Mouse (Mus musculus) skeletal muscle tissue, adult 2 months (tissue): ENCODE measurements at regions not wholly inside any gene's neighbourhood (a gene's known extent, or its start where the extent isn't known, plus 50 kb on each side); places are given as distances from the start of the nearest gene placed in this dataset.

ENCODE experiments used
- DNase-seq: peaks from one replicate; pipeline ENCODE4 v3.0.0-alpha.2; 2012; ENCODE audit warnings: low read depth, low spot score

DNA sequence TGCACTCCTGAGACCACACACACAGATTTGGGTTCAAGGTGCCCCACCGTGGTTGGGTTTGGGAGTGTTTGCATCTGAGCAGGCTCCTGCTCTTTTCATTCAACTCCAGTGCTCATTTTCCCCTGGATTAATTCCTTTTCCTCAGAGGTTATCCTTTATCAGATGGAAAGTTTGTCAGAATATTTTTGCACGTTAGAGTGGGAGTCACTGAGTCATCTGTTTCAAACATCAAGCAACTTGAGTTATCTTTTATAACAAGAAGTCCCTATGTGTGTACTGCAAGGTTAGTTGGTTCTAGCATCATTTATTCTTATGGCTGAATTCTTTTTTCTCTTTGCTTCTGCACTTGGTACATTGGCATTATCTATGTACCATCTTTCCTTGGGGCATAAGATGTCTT, 142.8 kb upstream of the Cxcr4 start:
- no peak for DNase-seq

DNA sequence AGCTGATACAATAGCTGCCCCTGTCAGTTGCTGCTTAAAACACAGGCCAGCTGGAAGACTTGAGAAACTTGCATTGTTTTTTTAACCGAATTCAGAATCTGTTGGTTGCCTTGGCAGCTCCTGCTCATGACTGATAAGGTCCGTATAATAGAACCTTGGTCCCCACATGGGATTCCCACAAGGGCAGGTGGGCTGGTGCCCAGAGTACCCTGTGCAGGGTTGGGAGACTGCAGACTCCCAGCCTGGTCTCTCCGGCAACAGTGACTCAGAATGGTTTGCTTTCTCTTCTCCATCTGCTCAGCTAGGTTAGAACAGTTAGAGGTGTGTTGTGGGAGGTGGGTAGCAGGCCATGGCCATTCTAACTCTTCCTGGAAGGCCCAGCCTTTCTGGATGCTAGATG, 139.4 kb upstream of the Cxcr4 start:
- DNase-seq, result no peak

DNA sequence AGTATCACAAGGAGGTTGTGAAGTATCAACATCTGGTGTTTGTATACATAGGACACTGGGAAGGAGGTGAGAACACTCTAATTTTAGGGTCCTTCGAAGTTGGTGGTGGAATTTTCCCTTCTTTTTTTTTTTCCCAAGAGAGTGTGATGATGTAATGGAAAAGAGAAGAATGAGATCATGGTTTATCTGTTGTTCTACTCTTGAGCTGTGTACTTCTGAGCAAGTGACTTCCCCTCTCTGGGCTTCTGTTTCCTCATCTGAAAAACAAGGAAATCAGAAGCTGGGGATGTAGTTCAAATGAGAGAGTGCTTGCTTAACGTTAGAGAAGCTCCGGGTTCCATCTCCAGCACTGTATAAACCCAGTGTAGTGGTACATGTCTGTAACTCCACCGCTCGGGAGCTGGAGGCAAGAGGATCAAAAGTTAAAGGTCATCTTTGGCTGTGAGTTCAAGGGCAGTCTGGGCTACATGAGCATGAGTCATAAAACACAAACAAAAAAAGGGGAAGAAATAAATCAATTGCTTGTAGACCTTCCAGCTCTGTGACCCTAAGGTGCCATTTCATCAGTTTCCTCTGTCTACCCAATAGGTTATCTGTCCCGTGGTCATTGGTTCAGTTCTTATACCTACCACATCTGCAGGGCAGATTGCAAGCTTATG, 132.5 kb upstream of the Cxcr4 start:
- no peak for DNase-seq

DNA sequence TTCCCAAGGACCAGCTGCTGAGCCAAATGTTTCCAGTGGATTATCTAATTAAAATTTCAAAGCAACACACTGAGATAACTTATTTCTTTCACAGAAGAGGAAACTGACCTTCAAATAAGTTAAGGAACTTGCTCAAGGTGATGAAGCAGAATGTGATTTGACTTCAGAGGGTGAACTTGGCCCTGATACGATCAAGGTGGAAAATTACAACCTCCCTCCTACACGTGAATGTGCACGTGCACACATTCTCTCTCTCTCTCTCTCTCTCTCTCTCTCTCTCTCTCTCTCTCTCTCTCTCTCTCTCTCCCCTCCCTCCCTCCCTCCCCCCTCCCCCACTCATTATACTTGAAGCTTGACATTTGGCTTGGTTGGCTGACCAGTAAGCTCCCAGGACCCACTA, 131.8 kb upstream of the Cxcr4 start:
- DNase-seq, result no peak

DNA sequence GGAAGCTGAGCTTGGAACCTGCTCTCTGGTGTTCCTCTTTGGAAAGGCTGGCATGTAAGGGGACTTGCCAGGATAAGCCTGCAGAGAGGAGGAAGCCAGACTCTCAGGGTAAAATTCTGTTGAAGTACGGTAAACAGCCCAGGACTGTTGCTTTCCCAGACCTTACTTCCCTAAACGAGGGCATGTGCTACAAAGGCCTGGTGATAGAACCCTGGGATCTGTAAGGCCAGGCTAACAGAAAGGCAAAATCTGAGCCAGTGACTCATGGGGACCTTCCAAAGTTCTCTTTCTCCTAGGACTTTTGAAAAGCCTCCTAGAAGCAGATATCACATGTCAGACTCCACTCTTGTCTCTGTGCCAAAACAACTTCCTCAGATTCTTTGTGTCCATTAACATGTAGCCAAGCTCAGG, 130.0 kb upstream of the Cxcr4 start:
- peak; percentile 37 for DNase-seq

DNA sequence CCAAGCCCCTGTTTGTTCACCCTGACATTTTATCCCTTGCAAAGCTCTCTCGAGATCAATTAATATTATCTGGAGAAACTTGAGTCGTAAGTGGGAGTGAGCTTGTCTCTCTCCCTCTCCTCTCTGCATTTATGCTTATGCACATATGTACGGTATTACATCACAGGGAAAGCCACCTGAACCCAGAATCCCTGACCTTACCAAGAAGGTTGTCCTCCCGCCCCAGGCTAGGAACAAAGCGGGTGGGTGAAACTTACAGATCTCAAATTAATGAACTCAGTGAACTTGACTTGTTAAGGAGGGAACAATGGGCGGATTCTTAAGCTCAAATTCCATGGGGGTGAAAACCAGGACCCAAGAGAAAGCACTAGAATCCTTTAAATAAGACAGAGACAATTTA, 122.8 kb upstream of the Cxcr4 start:
- no peak for DNase-seq

DNA sequence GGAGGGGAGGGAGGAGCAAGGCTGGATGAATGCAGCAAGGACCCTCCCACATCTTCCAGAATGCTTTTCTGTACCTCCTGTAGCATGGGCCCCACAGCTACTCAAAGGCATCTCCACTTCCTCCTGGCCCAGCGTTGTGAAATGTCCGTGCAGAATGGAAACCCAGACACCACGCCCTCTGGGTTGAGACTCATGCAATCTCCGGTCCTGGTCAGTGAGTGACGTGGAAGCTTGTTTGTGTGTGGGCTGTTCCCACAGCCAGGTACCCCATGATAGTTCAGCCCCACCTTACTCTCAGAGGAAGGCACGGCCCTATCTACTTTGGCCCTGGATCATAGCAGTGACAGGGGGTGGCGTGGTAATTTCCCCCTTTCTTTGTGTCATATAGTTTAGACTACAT, 120.8 kb upstream of the Cxcr4 start:
- DNase-seq, result peak; percentile 21

DNA sequence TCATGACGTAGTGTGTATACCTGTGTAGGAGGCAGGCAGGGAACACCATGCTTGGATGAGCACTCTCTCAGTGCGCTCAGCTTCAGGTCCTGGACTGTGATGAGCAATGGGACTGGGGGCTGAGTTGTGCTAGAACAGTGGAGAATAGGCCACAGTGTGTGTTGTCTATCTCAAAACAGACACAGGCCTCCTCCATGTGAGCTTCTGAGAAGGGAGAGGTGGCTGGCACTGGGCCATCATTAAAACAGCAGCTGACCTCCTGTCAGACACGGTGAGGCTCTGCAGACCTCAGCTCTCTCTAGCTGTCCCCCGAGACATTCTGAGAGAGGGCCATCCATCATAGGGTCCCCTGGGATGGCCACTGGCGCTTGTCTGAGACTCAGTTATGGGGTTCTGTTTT, 119.0 kb upstream of the Cxcr4 start:
- no peak for DNase-seq

DNA sequence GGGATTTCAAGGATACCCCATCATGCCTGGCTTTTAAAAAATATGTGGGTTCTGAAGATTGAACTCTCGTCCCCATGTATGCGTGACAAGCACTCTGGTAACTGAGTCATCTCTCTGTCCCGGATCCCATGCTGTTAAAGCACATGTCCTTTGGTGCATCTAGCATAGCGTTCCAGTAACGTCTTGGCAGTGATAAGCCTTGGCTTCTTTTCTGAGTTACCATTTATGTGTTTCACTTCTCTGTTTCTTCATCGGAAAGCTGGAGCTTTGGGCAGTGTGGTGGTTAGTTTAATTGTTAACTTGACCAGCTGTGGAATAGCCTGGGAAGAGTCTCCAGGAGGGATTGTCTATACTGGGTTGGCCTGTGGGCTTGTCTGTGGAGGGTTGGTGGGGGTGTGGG, 115.7 kb upstream of the Cxcr4 start:
- no peak for DNase-seq

DNA sequence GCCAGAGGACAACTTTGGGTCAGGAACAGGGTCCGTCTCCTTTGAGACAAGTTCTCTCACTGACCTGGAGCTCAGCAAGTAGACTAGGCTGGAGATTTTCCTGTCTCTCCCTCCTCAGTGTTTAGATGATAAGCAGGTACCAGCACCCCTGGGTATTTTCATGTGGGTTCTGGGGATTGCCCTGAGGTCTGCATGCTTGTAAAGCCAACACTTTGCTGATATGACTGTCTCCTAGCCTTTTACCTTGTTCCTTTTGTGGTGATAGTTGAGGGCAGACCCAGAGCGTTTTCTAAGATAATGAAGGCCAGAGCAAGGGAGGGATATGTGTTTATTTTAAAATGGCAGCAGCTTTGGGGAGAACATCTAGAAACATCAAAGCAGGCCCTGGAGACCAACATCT, 114.1 kb upstream of the Cxcr4 start:
- no peak for DNase-seq

DNA sequence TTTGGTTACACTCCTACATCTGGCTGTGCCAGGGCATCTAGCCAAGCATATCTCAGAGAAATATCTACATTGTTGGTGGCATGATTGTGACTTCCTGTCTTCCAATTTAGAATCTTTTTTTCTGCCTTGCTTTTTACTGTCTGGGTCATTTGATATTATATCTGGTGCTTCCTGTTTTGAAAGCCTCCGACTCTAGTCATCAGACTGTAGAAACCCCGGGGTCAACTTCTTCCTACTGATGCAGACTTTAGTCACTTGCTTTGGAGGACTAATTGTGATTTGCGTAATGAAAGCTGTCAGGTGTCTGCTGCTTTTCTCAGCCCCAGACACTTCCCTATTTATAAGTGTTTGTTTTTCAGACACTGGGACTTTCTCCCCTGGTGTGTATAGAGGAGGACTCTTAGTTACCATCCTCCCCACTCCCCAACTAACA, 113.0 kb upstream of the Cxcr4 start:
- DNase-seq, result peak; percentile 33

DNA sequence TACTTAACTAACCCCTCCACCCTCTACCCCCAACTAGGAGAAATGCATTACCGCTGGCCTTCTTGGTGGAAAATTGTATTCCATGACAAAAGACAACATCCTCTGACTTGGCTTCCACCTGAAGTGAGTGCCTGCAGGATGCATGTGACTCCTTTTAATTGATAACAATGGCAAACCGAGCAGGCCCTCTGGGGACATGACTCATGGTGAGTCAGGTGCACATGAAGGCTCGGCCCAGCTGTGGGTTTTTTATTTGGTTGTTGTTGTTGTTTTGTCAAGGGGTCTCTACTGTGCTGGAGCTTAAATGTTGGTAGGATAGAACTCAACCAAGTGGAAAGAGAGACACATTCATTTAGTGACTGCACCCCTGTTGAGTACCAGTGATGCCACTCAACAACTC, 109.2 kb upstream of the Cxcr4 start:
- no peak for DNase-seq

DNA sequence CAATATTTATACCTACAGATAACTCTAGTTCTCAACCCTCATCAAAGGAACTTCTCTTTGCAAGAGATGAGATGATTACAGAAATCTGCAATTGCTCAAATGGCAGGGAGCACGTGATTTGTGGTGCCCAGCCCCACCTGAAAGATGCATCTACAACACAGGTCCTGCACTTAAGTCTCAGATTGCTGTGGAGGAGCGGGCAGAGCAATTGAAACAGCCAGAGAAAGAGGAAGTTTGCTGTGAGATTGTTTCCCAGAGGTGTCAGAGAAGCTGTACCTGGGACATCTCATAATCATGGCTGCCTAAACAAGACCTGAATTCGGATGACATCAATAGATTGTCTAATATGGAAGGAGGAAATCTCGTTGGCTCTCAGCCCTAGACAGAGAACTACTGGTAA, 105.9 kb upstream of the Cxcr4 start:
- no peak for DNase-seq

DNA sequence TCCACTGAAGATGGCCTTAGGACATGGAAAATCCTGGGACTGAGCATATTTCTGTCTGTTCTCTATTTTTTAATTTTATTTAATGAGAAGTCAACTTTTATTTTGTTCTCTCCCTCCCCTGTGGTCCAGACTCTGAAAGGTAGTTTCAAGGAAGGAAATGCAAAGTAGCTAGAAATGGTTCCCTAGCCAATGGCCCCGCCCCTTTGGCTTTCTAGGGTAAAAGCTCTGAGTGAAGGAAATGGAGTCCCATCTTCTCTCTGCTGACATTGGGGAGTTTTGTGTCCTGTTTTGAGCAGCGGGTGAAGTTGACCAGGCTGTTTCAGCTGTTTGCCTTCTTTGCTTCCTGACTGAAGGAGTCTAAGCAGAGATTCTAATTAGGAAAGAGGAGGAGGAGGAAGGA, 103.8 kb upstream of the Cxcr4 start:
- no peak for DNase-seq

DNA sequence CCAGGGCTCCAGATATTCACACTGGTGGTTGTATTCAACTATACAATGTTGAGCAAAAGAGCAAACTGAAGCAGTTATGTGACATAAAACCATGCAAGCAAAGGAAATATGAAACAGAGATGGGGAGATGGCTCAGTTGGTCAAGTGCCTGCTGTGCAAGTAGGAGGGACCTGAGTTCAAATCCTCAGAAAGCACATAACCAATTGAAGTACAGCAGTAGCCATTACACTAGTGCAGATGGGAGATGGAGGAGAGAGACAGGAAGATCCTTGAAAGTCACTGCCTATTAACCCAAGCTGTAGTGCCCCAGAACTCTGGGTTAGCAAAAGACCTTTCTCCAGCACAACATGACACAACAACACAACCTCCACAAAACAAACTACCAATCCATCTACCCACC, 100.7 kb upstream of the Cxcr4 start:
- DNase-seq, result no peak

DNA sequence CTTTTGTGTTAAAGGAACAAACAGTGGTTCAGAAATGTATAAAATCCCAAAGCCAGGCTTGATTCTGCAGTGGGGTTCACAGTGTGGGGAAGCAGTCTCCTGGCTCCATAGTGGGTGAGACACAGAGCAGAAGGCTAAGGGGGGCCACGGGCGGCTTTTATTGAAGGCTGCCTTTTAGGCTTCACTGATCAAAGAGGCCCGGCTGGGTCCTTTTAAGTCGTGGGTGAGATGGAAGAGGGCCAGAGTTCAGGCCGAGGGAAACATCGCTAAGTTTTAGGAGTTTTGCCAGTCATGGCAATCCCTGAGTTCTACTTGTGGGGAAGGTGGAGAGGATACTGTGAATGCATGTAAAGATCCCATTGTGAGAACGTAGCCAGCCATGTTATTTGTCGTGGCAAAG, 100.2 kb upstream of the Cxcr4 start:
- no peak for DNase-seq

DNA sequence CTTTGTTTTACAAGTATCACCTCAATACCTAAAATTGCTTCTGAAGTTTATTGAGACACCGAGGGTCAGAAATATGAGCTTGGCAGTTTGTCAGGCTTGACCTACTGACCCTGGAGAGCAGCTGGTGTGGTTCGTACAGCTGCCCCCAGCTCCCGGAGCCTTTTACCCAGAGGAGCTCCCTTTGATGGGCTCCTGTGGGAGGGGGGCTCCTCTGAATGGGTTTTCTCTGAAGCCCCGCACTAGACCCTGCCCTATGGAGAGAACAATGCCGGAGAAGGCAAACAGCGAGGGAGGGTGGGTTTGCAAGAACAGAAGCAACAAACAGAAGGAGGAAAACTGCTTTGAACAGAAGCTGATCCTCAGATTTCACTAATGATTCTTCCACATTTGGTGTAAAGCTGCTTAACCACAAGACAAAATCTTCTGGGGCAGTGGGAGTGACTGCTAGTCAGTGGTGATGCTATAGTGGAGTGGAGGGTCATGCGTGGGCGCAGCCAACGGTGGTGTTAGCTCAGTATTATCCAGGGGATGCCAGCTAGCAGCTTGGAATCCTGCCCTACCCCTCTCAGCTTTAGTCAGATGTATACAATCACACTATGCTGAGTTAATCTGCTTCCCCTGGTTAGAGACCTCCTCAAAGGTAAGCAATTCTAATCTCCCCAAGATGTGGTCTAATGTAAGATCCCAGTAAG, 95.3 kb upstream of the Cxcr4 start:
- no peak for DNase-seq

DNA sequence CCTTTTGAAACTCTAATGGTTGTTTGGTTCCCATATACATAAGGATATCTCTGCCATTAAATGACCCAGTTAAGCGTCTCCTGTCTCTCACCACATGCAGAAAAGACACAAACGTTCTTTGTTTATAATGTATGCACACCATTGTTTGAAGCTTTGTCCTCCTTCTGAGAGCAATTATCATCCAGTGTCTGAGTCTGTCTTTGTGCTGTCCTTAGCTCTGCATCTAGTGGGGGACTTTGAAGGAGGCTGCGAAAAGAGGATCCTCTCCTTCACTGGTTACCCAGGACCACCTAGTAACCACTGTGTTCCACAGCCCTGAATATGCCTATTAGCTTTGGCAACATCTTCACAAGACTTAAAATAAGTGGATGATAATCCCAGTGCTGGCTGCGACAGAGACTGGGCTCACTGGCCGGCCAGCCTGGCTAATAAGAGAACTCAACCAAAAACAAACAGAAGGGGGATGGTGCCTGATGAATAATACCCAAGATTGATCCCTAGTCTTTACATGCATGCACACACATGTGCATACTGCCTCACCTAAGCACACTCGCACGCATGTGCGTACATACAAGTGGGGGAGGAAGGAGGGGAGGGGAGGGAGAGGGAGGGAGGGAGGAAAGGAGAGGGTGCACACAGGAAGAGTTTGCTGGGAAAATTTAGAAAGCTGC, 93.5 kb upstream of the Cxcr4 start:
- no peak for DNase-seq

DNA sequence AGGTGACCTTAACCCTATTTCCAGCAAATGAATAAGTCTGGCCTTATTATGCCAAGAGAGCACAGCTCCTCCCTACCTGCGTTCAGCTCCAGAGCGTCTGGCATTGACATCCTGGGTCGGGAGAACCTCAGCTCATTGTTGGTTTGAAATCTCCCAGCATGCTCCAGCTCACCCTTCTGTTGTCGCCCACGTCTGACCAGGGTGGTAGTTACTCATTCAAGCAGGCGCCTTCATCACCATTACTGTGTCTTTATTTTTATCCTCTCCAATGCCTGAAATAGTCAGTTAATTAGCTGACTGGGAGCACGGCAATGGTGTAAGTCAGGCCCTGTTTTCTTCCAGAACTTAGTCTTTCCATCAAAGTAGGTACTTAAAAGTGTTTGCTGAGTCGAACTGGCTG, 90.8 kb upstream of the Cxcr4 start:
- no peak for DNase-seq

DNA sequence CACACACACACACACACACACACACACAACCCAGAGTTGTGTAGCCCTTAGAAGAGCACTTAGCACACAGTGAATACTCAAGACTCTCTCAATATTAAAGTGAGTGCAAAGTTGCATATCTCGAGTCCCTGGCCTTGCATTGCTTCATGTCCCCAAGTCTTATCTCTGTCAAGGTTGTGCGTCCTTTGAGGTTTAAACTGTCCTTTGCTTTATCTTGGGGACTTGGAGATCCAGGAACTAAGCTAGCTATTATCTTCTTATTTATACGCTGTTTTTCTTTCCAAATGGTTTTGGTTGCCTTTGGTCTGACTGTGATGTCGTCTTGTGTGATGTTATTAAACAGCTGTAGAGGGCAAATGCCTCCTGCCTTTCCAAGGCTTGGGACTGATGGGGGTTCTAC, 89.2 kb upstream of the Cxcr4 start:
- DNase-seq, result no peak

DNA sequence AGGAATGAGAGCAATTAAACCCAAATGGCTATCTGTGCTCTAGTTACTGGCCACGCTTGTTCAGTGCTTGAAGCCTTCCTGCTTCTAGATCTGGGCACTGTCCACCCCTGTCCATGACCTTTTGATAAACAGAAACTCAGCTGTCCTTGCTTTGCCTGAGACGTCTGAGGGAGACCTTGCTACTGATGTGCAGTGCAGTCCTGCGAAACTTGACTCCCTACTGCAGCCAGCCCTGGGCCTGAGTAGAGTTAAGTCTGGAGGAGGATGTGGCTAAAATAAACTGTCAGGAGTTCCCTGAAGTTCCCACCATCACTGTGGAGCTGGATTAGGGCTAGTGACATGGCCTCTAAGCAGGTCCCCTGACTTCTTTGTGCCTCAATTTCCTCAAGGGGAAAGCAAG, 88.4 kb upstream of the Cxcr4 start:
- no peak for DNase-seq

DNA sequence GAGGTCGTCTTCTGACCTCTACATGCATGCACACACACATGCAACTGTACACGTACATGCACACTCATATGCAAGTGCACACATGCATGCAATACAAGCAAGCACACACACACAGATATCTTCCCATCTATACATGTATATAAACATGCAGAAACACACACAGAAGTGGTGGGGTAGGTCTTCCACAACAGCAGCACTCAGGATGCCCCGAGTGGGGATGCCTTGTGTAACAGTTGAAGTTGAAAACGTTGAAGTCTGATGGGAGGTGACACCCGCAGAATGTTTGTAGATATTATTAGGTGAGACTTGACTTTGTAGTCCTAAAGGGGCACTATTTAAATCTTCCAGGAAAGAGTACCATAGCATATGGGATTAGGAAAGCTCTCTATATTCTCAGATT, 87.9 kb upstream of the Cxcr4 start:
- no peak for DNase-seq
